Mouse (Mus musculus): ENCODE measurements around the gene Sec61a2. TPM values are rescaled to one million over a fixed set of nuclear protein-coding genes. Genes with fewer than 3 reads are reported as not detected.

Gene Sec61a2
- 72.6 and 74.0 TPM in 2 replicates for polyA plus RNA-seq (2014; fragmentation: Nextera tagmentation; extraction: Ambion mirVana)

DNA sequence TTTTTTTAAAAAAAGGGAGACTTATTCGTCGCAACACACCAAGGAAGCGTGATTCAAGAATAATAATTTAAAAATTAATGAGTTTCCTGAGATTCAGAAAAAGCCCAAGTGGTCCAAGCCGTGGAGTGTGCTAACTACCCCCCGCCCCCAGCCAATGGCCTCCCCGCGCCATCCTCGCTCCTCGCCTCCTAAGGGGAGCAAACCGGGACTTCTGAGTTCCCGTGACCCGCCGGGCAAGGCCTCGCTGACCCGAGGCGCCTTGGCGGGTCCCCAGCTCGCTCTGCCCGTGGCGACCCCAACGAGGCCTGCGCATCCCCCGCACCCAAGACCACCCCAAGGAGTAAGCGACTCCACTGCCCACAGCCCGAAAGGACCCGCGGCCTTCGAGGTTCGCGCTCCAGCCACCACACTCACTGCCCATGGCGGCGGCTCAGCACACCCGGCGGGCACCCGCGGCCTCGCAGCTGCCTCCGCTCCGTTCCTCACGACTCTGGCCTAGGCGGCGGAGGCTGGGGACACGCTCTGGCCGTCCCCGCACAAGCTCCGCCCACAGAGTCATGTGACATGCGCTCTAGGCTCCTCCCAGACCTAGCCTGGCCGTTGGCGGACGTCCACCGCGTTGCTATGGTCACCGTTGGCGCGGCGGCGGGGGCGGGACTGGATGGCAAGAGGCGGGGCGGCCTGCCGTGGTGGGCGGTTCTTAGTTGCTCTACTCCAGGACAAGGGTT, at the start of gene Sec61a2:
Gene Sec61a2, minus strand, starts transcription at position 590 of the 728 bp plus-strand sequence.
- ATAC-seq (ENCODE audit: insufficient read depth) (peak; percentile 99), DNase-seq (peak; percentile 100)
- Histone ChIP-seq H3K9me3 (ENCODE audit: low read depth, low read length) (no peaks in the 10 kb centered on the region), H3K9ac (peak within 1 kb of the TSS; percentile 91), H3K4me3 (ENCODE audit: low read depth, low read length) (peak within 1 kb of the TSS; percentile 87), H3K4me1 (ENCODE audit: insufficient read depth) (peaks cover 5% of the 10 kb centered on the region; the same call in 1 of the 2 replicates), H3K4me2 (peak within 1 kb of the TSS; percentile 79), H3K27ac (ENCODE audit: low read depth) (peak within 1 kb of the TSS; percentile 80), H3K36me3 (ENCODE audit: insufficient read depth) (peaks cover 21% of the 10 kb centered on the region), H3K27me3 (ENCODE audit: insufficient read depth, low read length) (no peaks in the 10 kb centered on the region)
- TF ChIP-seq CTCF (IDR thresholded peaks at IDR 0.05; ENCODE audit: low read depth) = peak; percentile 18; the same call in 1 of the 2 replicates
- under 1% methylated on average over 61 of the region's 62 CpGs for WGBS

DNA sequence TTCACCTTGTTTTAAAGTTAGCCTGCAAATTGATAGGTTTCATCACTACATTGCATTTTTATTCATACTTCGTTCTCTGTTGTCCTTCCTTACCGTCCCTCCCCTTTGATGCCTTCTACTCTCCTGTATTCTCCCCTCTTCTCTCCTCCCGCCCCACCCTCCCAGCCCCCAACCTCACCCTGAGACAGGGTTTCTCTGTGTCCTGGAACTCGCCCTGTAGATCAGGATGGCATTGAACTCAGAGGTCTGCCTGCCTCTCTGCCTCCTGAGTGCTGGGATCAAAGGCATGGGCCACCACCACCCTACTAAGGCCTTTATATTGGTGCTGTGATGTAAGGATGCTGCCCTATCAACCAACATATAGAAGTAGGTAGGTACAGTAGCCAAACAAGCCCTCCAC, 47.8 kb upstream of the Sec61a2 start:
- Histone ChIP-seq H3K36me3 (ENCODE audit: insufficient read depth) (no peaks in the 10 kb centered on the region), H3K9ac (peak overlapping the region; percentile 63; the same call in 1 of the 2 replicates)
- 35% methylated on average over 4 of the region's 4 CpGs for WGBS

GRCm38 (mm10) chr2:5942416-5943032, 47.3 kb upstream of the Sec61a2 start, which contains the start of gene Dhtkd1:
TSS of gene Dhtkd1 (minus strand) at chr2:5942792.
- DNase-seq (peak; percentile 82), ATAC-seq (ENCODE audit: insufficient read depth) (peak; percentile 96)
- WGBS = under 1% methylated on average over 36 of the region's 36 CpGs
- TF ChIP-seq CTCF (IDR thresholded peaks at IDR 0.05; ENCODE audit: low read depth) = peak; percentile 35; the same call in 1 of the 2 replicates
- peak within 1 kb of the TSS; percentile 57 for H3K4me3 ChIP-seq (ENCODE audit: low read depth, low read length)
- H3K27me3 ChIP-seq (ENCODE audit: insufficient read depth, low read length) = no peaks in the 10 kb centered on the region
- no peaks in the 10 kb centered on the region for H3K9me3 ChIP-seq (ENCODE audit: low read depth, low read length)
- H3K27ac ChIP-seq (ENCODE audit: low read depth) = no peak within 1 kb of the TSS
- peak within 1 kb of the TSS; percentile 89 for H3K4me2 ChIP-seq
- peak within 1 kb of the TSS; percentile 63 for H3K9ac ChIP-seq
- no peaks in the 10 kb centered on the region for H3K4me1 ChIP-seq (ENCODE audit: insufficient read depth)
- H3K36me3 ChIP-seq (ENCODE audit: insufficient read depth) = no peaks in the 10 kb centered on the region

More for the DNA sequence above, 47.8 kb upstream of the Sec61a2 start:
- Histone ChIP-seq H3K4me3 (ENCODE audit: low read depth, low read length) (peak overlapping the region; percentile 57), H3K4me2 (peak overlapping the region; percentile 89), H3K27ac (ENCODE audit: low read depth) (no peak overlapping the region), H3K9me3 (ENCODE audit: low read depth, low read length) (no peaks in the 10 kb centered on the region), H3K27me3 (ENCODE audit: insufficient read depth, low read length) (no peaks in the 10 kb centered on the region), H3K4me1 (ENCODE audit: insufficient read depth) (no peaks in the 10 kb centered on the region)
- ATAC-seq (ENCODE audit: insufficient read depth) (peak; percentile 32; the same call in 1 of the 2 replicates), DNase-seq (no peak)
- TF ChIP-seq CTCF (IDR thresholded peaks at IDR 0.05; ENCODE audit: low read depth) = no peak

DNA sequence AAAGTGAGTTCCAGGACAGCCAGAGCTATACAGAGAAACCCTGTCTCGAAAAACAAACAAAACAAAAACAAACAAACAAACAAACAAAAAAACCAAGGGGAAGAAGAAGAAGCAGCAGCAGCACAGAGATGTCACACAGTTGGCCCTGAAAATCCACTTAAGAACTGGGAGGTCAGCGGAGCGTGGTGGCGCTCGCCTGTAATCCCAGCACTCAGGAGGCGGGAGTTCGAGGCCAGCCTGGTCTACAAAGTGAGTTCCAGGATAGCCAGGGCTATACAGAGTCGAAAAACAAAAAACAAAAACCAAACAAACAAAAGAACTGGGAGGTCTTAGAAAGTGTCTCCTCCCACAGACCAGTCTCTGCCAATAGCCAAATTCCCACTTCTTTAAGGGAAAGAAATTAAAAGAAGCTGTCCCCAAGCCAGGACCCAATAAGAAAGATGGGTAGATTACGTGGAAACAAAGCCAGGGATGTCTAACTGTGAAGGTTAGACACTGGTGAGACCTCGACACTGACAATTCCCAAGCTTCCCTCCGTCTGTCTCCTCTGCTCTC, 46.7 kb upstream of the Sec61a2 start:
- no peaks in the 10 kb centered on the region for H3K9me3 ChIP-seq (ENCODE audit: low read depth, low read length)
- DNase-seq (peak; percentile 4), ATAC-seq (ENCODE audit: insufficient read depth) (peak; percentile 34; the same call in 1 of the 2 replicates)
- H3K9ac ChIP-seq = peak overlapping the region; percentile 63
- H3K36me3 ChIP-seq (ENCODE audit: insufficient read depth) = no peaks in the 10 kb centered on the region
- WGBS = 59% methylated on average over 11 of the region's 11 CpGs
- H3K27me3 ChIP-seq (ENCODE audit: insufficient read depth, low read length) = no peaks in the 10 kb centered on the region
- TF ChIP-seq CTCF (IDR thresholded peaks at IDR 0.05; ENCODE audit: low read depth) = no peak
- H3K4me1 ChIP-seq (ENCODE audit: insufficient read depth) = no peaks in the 10 kb centered on the region
- H3K4me2 ChIP-seq = peak overlapping the region; percentile 89
- peak overlapping the region; percentile 57 for H3K4me3 ChIP-seq (ENCODE audit: low read depth, low read length)
- H3K27ac ChIP-seq (ENCODE audit: low read depth) = no peak overlapping the region

- DNase-seq (no peak), ATAC-seq (ENCODE audit: insufficient read depth) (no peak)
- H3K4me3 ChIP-seq (ENCODE audit: low read depth, low read length) = no peak overlapping the region
- no peak for TF ChIP-seq CTCF (IDR thresholded peaks at IDR 0.05; ENCODE audit: low read depth)
- H3K4me1 ChIP-seq (ENCODE audit: insufficient read depth) = no peaks in the 10 kb centered on the region
- H3K4me2 ChIP-seq = no peak overlapping the region
- 89% methylated on average over 9 of the region's 9 CpGs for WGBS
- no peaks in the 10 kb centered on the region for H3K9me3 ChIP-seq (ENCODE audit: low read depth, low read length)
- H3K36me3 ChIP-seq (ENCODE audit: insufficient read depth) = no peaks in the 10 kb centered on the region
- no peaks in the 10 kb centered on the region for H3K27me3 ChIP-seq (ENCODE audit: insufficient read depth, low read length)
- H3K9ac ChIP-seq = no peak overlapping the region
- no peak overlapping the region for H3K27ac ChIP-seq (ENCODE audit: low read depth)
Observed at GRCm38 (mm10) chr2:5940936-5941335, 45.7 kb upstream of the Sec61a2 start.

DNA sequence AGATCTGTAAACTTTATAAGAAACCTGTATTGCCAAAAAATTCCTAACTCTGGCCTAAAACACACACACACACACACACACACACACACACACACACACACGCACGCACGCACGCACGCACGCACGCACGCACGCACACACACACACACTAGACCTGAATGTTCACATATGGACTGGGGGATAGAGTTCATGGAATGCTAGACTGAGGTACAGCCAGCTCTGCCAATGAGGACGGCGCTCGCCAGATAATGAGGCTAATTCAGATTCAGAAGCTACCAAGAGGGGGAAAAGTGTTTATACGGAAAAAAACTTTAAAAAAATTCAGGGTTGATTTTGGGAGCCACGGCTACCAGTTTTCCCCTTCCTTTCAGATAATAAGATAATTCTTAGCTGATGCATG, 44.7 kb upstream of the Sec61a2 start:
- Histone ChIP-seq H3K9ac (no peak overlapping the region), H3K4me1 (ENCODE audit: insufficient read depth) (no peaks in the 10 kb centered on the region), H3K27ac (ENCODE audit: low read depth) (no peak overlapping the region), H3K9me3 (ENCODE audit: low read depth, low read length) (no peaks in the 10 kb centered on the region), H3K36me3 (ENCODE audit: insufficient read depth) (no peaks in the 10 kb centered on the region), H3K27me3 (ENCODE audit: insufficient read depth, low read length) (no peaks in the 10 kb centered on the region), H3K4me2 (no peak overlapping the region), H3K4me3 (ENCODE audit: low read depth, low read length) (no peak overlapping the region)
- no peak for ATAC-seq (ENCODE audit: insufficient read depth)
- WGBS = 84% methylated on average over 14 of the region's 14 CpGs
- no peak for DNase-seq
- no peak for TF ChIP-seq CTCF (IDR thresholded peaks at IDR 0.05; ENCODE audit: low read depth)

DNA sequence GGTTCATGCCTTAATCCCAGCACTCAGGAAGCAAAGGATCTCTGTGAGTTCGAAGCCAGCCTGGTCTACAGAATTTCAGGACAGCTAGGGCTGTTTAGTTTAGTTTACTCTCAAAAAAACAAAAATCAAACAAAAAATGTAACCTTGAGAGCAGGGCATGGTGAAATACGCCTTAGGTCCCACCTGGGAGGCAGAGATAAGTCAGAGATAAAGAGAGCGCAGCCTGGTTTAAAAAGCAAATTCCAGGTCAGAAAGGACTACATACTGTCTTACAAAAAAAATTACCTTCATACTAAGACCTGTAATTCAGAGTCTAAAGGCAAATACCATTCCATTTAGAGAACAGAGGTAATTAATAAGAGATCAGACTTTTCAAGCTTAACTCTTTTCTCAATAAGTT, 44.1 kb upstream of the Sec61a2 start:
- WGBS = 85% methylated on average over 3 of the region's 3 CpGs
- no peak for DNase-seq
- no peak overlapping the region for H3K4me3 ChIP-seq (ENCODE audit: low read depth, low read length)
- no peak for ATAC-seq (ENCODE audit: insufficient read depth)
- H3K27ac ChIP-seq (ENCODE audit: low read depth) = no peak overlapping the region
- H3K9me3 ChIP-seq (ENCODE audit: low read depth, low read length) = no peaks in the 10 kb centered on the region
- no peak overlapping the region for H3K9ac ChIP-seq
- no peak overlapping the region for H3K4me2 ChIP-seq
- H3K27me3 ChIP-seq (ENCODE audit: insufficient read depth, low read length) = no peaks in the 10 kb centered on the region
- no peaks in the 10 kb centered on the region for H3K36me3 ChIP-seq (ENCODE audit: insufficient read depth)
- no peak for TF ChIP-seq CTCF (IDR thresholded peaks at IDR 0.05; ENCODE audit: low read depth)
- no peaks in the 10 kb centered on the region for H3K4me1 ChIP-seq (ENCODE audit: insufficient read depth)
